Mouse (Mus musculus): ENCODE data around the gene Rcan2.

Rcan2 gene

DNA sequence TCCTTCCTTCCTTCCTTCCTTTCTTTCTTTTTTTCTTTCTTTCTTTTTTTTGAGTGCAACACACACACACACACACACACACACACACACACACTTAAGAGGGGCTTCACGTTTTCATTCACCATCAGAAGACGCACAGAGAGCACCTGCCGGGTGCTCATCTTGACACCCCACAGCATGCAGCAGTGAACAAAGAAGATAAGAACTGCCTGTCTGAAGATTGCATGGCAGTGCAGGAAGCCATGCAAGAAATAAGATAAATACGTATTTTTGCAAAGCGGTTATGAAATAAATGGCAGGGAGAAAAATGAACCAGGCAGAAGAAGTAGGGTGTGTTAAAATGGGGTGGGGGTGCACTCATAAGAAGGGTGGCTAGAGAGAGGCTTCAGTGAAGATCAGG, 116.0 kb downstream of the Rcan2 start:
- no peak for DNase-seq (ENCODE audit: low read depth, low spot score)

DNA sequence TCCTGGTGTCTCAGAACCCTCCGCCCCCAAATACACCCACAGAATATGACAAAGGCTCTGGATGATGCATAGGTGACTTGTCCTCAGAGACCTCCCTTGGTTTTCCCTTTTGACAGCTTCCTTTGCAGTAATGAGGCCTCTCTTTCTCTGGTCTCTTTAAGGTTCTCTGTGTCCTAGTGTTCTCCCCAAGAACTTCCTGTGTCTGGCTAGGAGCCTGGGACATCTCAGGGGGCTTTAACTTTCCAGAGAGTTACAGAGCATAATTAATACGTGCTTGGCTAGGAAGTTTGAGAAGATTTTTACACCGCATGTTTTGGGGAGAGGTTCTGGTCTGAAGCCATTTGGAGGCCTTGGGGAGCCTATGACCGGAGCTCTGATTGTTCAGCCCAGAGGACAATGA, 128.7 kb downstream of the Rcan2 start:
- no peak for DNase-seq (ENCODE audit: low read depth, low spot score)

- DNase-seq (ENCODE audit: low read depth, low spot score): no peak
These were observed 130.6 kb downstream of the Rcan2 start for GRCm38 (mm10) chr17:43931731-43932130.

GRCm38 (mm10) chr17:43934056-43934455, 132.9 kb downstream of the Rcan2 start:
- DNase-seq (ENCODE audit: low read depth, low spot score): no peak

DNA sequence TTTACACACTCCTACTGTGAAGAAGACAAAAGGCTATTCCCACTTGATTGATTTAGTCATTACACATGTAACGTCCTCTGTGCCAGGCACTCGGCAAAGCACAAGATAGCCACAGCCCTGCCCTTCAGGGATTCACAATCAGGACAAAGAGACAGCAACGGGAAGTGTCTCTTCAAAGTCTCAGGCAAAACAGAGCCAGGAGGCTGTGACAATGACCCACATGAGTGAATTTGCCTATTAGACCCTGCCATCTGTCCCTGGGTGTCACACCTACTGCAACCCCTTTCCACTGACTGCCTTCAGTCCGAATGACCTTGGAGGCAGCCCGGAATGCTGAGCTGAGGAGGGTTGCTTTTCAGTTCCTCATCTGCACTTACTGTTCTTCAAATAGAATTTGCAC, 151.1 kb downstream of the Rcan2 start:
- DNase-seq (ENCODE audit: low read depth, low spot score): no peak

- peak; percentile 57 for DNase-seq (ENCODE audit: low read depth, low spot score)
These were observed 151.7 kb downstream of the Rcan2 start for GRCm38 (mm10) chr17:43952661-43953534.

DNA sequence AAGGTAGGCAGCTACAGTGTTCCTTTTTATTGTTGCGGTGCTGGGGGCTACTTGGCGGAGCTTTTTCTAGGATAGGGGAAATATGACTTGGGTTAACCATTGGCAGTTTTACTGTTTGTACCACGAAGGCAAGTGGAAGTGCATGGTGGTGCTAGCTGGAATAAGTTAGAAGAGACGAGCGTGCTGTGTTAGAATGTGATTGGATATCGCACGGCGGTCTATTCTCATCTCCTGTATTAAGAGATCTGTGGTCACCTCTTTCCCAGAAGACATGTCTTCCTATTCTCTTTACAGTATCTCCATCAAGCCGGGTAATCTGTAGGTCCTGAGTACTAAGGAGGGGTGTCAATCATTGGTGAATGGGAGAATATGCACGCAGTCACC, 152.4 kb downstream of the Rcan2 start:
- no peak for DNase-seq (ENCODE audit: low read depth, low spot score)

DNA sequence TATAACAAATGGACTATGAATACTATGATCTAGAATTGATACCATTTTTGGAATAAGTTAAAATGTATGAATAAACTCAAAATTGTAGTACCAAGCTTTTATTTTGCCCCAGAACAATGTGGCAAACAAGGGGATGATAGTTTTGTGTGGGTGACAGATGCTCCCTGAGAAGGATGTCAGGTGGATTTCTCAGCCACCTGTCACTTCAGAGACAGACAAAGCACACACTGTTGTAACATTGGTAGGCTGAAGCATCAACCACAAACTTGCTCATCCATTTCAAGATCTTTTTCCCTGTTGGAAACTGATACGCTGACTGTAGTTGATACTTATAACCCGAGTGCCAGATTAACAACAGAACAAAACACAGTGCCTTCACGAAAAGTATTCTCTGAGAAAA, 158.6 kb downstream of the Rcan2 start:
- DNase-seq (ENCODE audit: low read depth, low spot score): no peak

GRCm38 (mm10) chr17:43969943-43970342, 168.8 kb downstream of the Rcan2 start:
- DNase-seq (ENCODE audit: low read depth, low spot score): peak; percentile 64

GRCm38 (mm10) chr17:43977572-43977971, 176.4 kb downstream of the Rcan2 start:
- no peak for DNase-seq (ENCODE audit: low read depth, low spot score)

GRCm38 (mm10) chr17:43979925-43980324, 178.8 kb downstream of the Rcan2 start:
- DNase-seq (ENCODE audit: low read depth, low spot score): no peak

- DNase-seq (ENCODE audit: low read depth, low spot score): no peak
These were observed 181.4 kb downstream of the Rcan2 start for GRCm38 (mm10) chr17:43982505-43982904.

- no peak for DNase-seq (ENCODE audit: low read depth, low spot score)
These were observed 188.3 kb downstream of the Rcan2 start for GRCm38 (mm10) chr17:43989334-43989945.

GRCm38 (mm10) chr17:43990957-43991383, 189.8 kb downstream of the Rcan2 start:
- peak; percentile 55 for DNase-seq (ENCODE audit: low read depth, low spot score)

GRCm38 (mm10) chr17:43994080-43994479, 192.9 kb downstream of the Rcan2 start:
- DNase-seq (ENCODE audit: low read depth, low spot score): no peak

GRCm38 (mm10) chr17:43997514-43997913, 196.4 kb downstream of the Rcan2 start:
- no peak for DNase-seq (ENCODE audit: low read depth, low spot score)

- no peak for DNase-seq (ENCODE audit: low read depth, low spot score)
These were observed 196.9 kb downstream of the Rcan2 start for GRCm38 (mm10) chr17:43998095-43998494.

DNA sequence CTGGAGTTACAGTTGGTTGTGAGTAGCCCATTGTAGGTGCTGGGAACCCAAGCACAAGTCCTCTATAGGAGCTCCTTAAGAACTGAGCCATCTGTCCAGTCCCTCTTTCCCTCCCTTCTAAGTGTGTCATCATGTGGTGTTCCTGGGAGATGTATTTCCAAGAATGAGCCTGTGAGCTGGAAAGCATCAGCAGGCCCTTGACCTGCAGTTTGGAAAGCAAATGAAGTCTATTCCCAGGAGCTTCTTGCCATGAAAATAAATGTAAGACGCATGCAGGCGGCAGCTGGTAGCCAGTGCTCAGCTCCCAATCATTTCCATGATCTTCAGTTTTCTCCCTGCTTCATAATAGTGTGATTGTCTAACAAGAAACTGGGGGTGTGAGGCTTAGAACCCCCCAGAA, 203.2 kb downstream of the Rcan2 start:
- DNase-seq (ENCODE audit: low read depth, low spot score): no peak

DNA sequence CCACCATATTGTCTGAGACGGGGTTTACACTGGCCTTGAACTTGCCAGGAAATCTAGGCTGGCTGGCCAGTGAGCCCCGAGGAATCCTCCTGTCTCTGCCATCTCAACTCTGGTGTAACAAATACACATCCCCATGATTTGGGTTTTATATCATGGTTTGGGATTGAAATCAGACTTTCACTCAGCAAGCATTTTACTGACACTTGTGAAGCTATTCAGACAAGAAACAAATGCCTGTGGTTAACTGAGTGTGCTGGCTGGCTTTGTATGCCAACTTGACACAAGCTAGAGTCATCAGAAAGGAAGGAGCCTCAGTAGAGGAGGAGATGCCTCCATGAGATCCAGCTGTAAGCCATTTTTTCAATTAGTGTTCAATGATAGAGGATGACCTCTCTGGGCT, 206.3 kb downstream of the Rcan2 start:
- no peak for DNase-seq (ENCODE audit: low read depth, low spot score)

GRCm38 (mm10) chr17:44011917-44012316, 210.8 kb downstream of the Rcan2 start:
- DNase-seq (ENCODE audit: low read depth, low spot score): no peak

DNA sequence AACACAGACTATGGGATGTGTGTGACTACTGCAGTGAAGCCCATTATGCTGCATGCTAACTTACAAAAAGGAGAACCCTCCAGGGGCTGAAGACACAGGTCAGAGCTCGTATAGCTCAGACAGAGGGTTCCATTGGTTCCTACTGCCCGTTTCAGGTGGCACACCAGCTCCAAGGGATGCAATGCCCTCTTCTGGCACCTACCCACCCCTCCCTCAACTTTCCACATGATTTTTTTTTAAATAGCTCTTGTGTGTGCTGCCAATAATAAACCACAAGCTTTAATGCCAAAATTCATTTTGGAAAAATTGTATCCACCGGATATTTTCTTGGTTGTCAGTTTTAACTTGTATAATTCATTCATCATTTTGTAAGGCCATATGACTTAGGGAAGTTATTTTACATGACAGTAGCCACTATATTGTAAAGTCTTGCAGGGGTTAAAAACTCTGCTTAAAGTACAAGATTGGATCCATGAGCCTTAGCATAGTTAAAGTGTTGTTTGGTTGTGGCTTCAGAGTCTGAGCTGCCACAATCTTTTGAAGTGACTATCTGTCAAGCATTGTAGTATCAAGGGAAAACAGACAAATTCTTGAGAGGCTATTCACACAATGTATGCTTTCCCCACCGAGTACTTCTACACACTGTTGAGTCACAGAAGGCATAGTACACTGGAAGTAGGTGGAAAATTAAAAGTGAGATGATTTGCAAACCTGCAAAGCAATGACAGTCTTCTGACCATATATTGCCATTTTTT, 212.8 kb downstream of the Rcan2 start:
- no peak for DNase-seq (ENCODE audit: low read depth, low spot score)

DNA sequence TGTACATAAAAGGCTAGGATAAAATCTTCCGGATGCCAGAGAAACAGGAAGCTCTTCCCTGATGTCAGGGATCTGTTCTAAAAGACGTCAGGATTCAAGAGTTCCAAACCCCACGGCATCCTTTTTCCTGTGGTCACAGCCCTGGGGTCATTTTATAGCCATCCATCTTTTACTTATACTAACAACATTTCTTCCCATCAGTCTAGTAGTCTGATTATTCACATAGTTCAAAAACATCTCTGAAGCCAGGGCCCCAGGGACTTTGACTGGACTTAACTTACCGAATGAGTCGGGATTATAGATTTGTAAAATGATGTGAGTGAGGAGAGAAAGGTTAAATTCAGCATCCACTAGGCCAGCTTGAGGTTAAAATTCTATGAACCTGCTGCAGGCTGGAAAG, 215.2 kb downstream of the Rcan2 start:
- no peak for DNase-seq (ENCODE audit: low read depth, low spot score)

All from telencephalon, adult 2 months (tissue).